Mouse (Mus musculus): ENCODE measurements around the gene Vstm2b. TPM values are rescaled to one million over a fixed set of nuclear protein-coding genes. Genes with fewer than 3 reads are reported as not detected.

Vstm2b gene
- polyA plus RNA-seq (2014; fragmentation: Nextera tagmentation; extraction: Ambion mirVana) = 0.36 and 0.99 TPM in 2 replicates

DNA sequence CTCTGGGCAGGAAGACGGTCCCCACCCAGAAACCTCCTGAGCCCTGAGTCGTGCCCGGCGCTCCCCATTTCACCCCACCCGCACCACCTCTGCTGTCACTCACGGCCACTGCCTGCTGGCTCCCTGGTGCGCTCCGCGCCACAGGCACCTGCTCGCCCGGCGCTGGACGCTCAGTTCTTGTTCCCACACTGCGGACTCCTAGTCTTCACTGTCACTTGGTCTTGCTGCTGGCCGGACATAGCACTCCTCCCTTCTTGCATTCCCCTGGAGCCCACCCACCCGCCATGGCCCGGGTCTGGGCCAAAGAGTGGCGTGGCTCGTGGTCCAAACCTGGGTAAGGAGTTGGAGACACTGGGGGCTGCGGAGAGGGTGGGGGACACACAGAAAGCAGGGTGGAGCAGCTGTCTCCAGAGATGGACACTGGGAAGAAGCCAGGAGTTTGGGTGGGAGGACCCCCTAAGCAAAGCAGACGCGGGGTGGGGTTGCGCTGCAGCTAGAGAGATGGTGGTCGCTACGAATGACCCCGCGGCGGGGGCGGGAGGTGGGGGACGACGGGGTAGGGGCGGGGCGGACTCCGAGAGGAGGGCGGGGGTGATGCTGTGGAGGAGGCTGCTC is at the start of gene Vstm2b:
Gene Vstm2b (plus strand): TSS at position 233 of the 615 bp plus-strand sequence.
- Histone ChIP-seq H3K4me3 (ENCODE audit: low read depth, low read length) (peak within 1 kb of the TSS; percentile 44), H3K27ac (ENCODE audit: low read depth, low read length) (no peak within 1 kb of the TSS), H3K9me3 (ENCODE audit: control insufficient read depth, low read length) (no peaks in the 10 kb centered on the region), H3K9ac (ENCODE audit: low read depth, low read length) (no peak within 1 kb of the TSS), H3K27me3 (replicated peaks; ENCODE audit: control insufficient read depth, insufficient read depth, low read length) (peaks cover 67% of the 10 kb centered on the region), H3K36me3 (ENCODE audit: control insufficient read depth, insufficient read depth, low read length) (no peaks in the 10 kb centered on the region), H3K4me2 (peak within 1 kb of the TSS; percentile 69), H3K4me1 (replicated peaks; ENCODE audit: control insufficient read depth, insufficient read depth, low read length) (no peaks in the 10 kb centered on the region)
- 3% methylated on average over 26 of the region's 35 CpGs for WGBS
- ATAC-seq (replicated peaks; ENCODE audit: low FRiP score) (no peak), DNase-seq (ENCODE audit: low spot score) (peak; percentile 30)

DNA sequence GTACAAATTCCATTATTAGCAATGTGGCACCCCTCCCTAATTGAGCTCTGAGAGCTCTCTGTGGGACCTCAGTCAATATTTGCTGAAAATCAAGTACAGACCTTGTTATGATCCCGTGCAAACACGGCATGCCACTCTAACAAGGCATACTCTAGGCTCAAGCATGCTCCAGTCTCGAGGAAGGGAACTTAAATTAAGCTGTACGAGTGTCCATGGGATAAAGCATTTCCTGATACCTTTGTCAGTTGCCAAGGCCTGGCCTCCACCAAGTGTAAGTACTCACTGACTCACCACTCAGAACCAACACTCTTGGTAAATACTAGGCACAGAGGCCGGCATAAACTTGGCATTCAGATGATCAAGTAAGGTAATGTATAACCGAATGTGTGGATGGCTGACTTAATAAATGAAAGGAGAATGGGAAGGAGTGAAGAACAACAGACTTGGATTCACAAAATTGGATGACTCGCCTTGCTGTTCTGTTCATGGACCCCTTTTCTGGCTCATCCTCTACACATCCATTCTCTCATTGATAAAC is 42.0 kb upstream of the Vstm2b start:
- Histone ChIP-seq H3K4me2 (no peak overlapping the region), H3K27me3 (replicated peaks; ENCODE audit: control insufficient read depth, insufficient read depth, low read length) (no peaks in the 10 kb centered on the region), H3K4me3 (ENCODE audit: low read depth, low read length) (no peak overlapping the region), H3K36me3 (ENCODE audit: control insufficient read depth, insufficient read depth, low read length) (no peaks in the 10 kb centered on the region), H3K27ac (ENCODE audit: low read depth, low read length) (no peak overlapping the region), H3K9me3 (ENCODE audit: control insufficient read depth, low read length) (no peaks in the 10 kb centered on the region), H3K9ac (ENCODE audit: low read depth, low read length) (no peak overlapping the region), H3K4me1 (replicated peaks; ENCODE audit: control insufficient read depth, insufficient read depth, low read length) (no peaks in the 10 kb centered on the region)
- DNase-seq (ENCODE audit: low spot score) (no peak), ATAC-seq (replicated peaks; ENCODE audit: low FRiP score) (no peak)
- WGBS = 77% methylated on average over 7 of the region's 7 CpGs

GRCm38 (mm10) chr7:40873380-40873990 is 24.6 kb upstream of the Vstm2b start:
- DNase-seq (ENCODE audit: low spot score) = no peak
- Histone ChIP-seq H3K36me3 (ENCODE audit: control insufficient read depth, insufficient read depth, low read length) (no peaks in the 10 kb centered on the region), H3K27me3 (replicated peaks; ENCODE audit: control insufficient read depth, insufficient read depth, low read length) (no peaks in the 10 kb centered on the region), H3K9me3 (ENCODE audit: control insufficient read depth, low read length) (no peaks in the 10 kb centered on the region), H3K4me1 (replicated peaks; ENCODE audit: control insufficient read depth, insufficient read depth, low read length) (no peaks in the 10 kb centered on the region), H3K4me2 (no peak overlapping the region), H3K4me3 (ENCODE audit: low read depth, low read length) (no peak overlapping the region), H3K27ac (ENCODE audit: low read depth, low read length) (no peak overlapping the region), H3K9ac (ENCODE audit: low read depth, low read length) (no peak overlapping the region)
- no peak for ATAC-seq (replicated peaks; ENCODE audit: low FRiP score)
- WGBS = 66% methylated on average over 7 of the region's 7 CpGs

DNA sequence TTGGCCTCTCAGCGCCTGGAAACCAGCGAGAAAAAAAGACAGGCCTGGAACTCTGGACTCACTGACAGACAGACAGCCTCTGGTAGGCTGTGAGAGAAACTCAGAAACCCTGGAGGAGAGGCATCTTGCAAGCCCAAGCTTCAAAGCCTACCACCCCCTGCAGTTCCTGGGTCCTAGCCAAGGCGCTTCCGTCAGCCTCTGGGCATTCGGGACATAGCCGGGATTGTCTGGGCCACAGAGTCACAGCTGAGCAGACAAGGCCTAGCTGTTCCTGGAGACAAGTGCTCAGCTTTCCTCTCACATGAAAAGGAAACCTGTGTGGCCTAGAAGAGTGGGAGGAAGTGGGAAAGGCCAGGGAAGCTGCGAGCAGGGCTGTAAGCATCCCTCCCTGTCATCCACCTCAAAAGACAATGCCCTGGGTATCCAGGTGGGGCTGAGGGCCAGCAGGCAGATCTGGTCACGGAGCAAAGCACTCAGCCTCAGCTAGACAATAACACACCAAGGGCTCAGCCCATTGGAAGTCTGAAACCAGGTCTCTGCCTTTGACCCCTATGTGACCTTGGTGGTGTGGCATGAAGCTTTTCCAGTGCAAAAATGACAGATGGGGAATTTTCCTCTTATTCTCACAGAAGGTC is 13.2 kb upstream of the Vstm2b start:
- DNase-seq (ENCODE audit: low spot score) = no peak
- Histone ChIP-seq H3K36me3 (ENCODE audit: control insufficient read depth, insufficient read depth, low read length) (no peaks in the 10 kb centered on the region), H3K4me2 (no peak overlapping the region), H3K9ac (ENCODE audit: low read depth, low read length) (no peak overlapping the region), H3K4me1 (replicated peaks; ENCODE audit: control insufficient read depth, insufficient read depth, low read length) (no peaks in the 10 kb centered on the region), H3K27ac (ENCODE audit: low read depth, low read length) (no peak overlapping the region), H3K9me3 (ENCODE audit: control insufficient read depth, low read length) (no peaks in the 10 kb centered on the region), H3K27me3 (replicated peaks; ENCODE audit: control insufficient read depth, insufficient read depth, low read length) (no peaks in the 10 kb centered on the region), H3K4me3 (ENCODE audit: low read depth, low read length) (no peak overlapping the region)
- 72% methylated on average over 8 of the region's 8 CpGs for WGBS
- ATAC-seq (replicated peaks; ENCODE audit: low FRiP score) = no peak

DNA sequence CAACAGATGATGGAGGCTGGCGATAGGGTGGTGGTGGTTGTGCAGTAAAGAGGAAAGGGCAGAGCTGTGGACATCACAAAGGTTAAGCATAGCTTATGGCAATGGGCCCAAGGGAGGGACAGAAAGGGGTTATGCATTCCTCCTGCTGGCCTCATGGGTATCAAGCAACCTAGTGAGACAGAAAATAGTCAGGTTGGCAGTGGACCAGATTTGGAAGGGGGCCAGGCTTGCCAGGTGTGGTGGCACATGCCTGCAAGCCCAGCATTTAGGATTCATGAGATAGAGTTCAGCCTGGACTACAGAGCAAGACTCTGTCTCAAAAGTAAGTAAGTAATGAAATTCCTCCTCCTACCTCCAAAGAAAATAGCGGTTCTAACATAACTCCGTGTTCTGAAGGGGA is 9.8 kb upstream of the Vstm2b start:
- Histone ChIP-seq H3K9ac (ENCODE audit: low read depth, low read length) (no peak overlapping the region), H3K27ac (ENCODE audit: low read depth, low read length) (no peak overlapping the region), H3K36me3 (ENCODE audit: control insufficient read depth, insufficient read depth, low read length) (no peaks in the 10 kb centered on the region), H3K4me2 (no peak overlapping the region), H3K4me3 (ENCODE audit: low read depth, low read length) (no peak overlapping the region), H3K4me1 (replicated peaks; ENCODE audit: control insufficient read depth, insufficient read depth, low read length) (no peaks in the 10 kb centered on the region), H3K27me3 (replicated peaks; ENCODE audit: control insufficient read depth, insufficient read depth, low read length) (no peaks in the 10 kb centered on the region), H3K9me3 (ENCODE audit: control insufficient read depth, low read length) (no peaks in the 10 kb centered on the region)
- ATAC-seq (replicated peaks; ENCODE audit: low FRiP score) = no peak
- 81% methylated on average over 3 of the region's 3 CpGs for WGBS
- DNase-seq (ENCODE audit: low spot score) = no peak

GRCm38 (mm10) chr7:40896964-40897363 is 1.2 kb upstream of the Vstm2b start:
- ATAC-seq (replicated peaks; ENCODE audit: low FRiP score) = no peak
- 57% methylated on average over 4 of the region's 4 CpGs for WGBS
- H3K4me2 ChIP-seq = no peak overlapping the region

GRCm38 (mm10) chr7:40898711-40899375 is 715 bp downstream of the Vstm2b start:
- 1% methylated on average over 44 of the region's 70 CpGs for WGBS
- no peak for ATAC-seq (replicated peaks; ENCODE audit: low FRiP score)
- H3K9ac ChIP-seq (ENCODE audit: low read depth, low read length) = no peak overlapping the region

More at GRCm38 (mm10) chr7:40896964-40897363, 1.2 kb upstream of the Vstm2b start:
- Histone ChIP-seq H3K9me3 (ENCODE audit: control insufficient read depth, low read length) (no peaks in the 10 kb centered on the region), H3K36me3 (ENCODE audit: control insufficient read depth, insufficient read depth, low read length) (no peaks in the 10 kb centered on the region), H3K4me1 (replicated peaks; ENCODE audit: control insufficient read depth, insufficient read depth, low read length) (no peaks in the 10 kb centered on the region), H3K27me3 (replicated peaks; ENCODE audit: control insufficient read depth, insufficient read depth, low read length) (peaks cover 55% of the 10 kb centered on the region), H3K27ac (ENCODE audit: low read depth, low read length) (no peak overlapping the region), H3K4me3 (ENCODE audit: low read depth, low read length) (no peak overlapping the region), H3K9ac (ENCODE audit: low read depth, low read length) (no peak overlapping the region)
- DNase-seq (ENCODE audit: low spot score) = no peak

GRCm38 (mm10) chr7:40899376-40900265 is 1.5 kb downstream of the Vstm2b start:
- 0 out of 2 replicates have a peak, but pooled peaks have one; percentile 9 for ATAC-seq (replicated peaks; ENCODE audit: low FRiP score)
- peak; percentile 38 for DNase-seq (ENCODE audit: low spot score)
- no peaks in the 10 kb centered on the region for H3K4me1 ChIP-seq (replicated peaks; ENCODE audit: control insufficient read depth, insufficient read depth, low read length)
- H3K4me2 ChIP-seq = peak overlapping the region; percentile 69
- H3K9me3 ChIP-seq (ENCODE audit: control insufficient read depth, low read length) = no peaks in the 10 kb centered on the region
- H3K4me3 ChIP-seq (ENCODE audit: low read depth, low read length) = peak overlapping the region; percentile 44
- peaks cover 69% of the 10 kb centered on the region for H3K27me3 ChIP-seq (replicated peaks; ENCODE audit: control insufficient read depth, insufficient read depth, low read length)
- WGBS = 2% methylated on average over 61 of the region's 61 CpGs
- no peaks in the 10 kb centered on the region for H3K36me3 ChIP-seq (ENCODE audit: control insufficient read depth, insufficient read depth, low read length)
- no peak overlapping the region for H3K27ac ChIP-seq (ENCODE audit: low read depth, low read length)
- H3K9ac ChIP-seq (ENCODE audit: low read depth, low read length) = no peak overlapping the region

More at GRCm38 (mm10) chr7:40898711-40899375, 715 bp downstream of the Vstm2b start:
- peaks cover 69% of the 10 kb centered on the region for H3K27me3 ChIP-seq (replicated peaks; ENCODE audit: control insufficient read depth, insufficient read depth, low read length)
- H3K9me3 ChIP-seq (ENCODE audit: control insufficient read depth, low read length) = no peaks in the 10 kb centered on the region
- H3K4me2 ChIP-seq = peak overlapping the region; percentile 69
- H3K27ac ChIP-seq (ENCODE audit: low read depth, low read length) = no peak overlapping the region
- DNase-seq (ENCODE audit: low spot score) = peak; percentile 39
- H3K36me3 ChIP-seq (ENCODE audit: control insufficient read depth, insufficient read depth, low read length) = no peaks in the 10 kb centered on the region
- no peaks in the 10 kb centered on the region for H3K4me1 ChIP-seq (replicated peaks; ENCODE audit: control insufficient read depth, insufficient read depth, low read length)
- peak overlapping the region; percentile 44 for H3K4me3 ChIP-seq (ENCODE audit: low read depth, low read length)
